Mouse (Mus musculus): ENCODE results near the gene Nrsn2.

Nrsn2 gene

DNA sequence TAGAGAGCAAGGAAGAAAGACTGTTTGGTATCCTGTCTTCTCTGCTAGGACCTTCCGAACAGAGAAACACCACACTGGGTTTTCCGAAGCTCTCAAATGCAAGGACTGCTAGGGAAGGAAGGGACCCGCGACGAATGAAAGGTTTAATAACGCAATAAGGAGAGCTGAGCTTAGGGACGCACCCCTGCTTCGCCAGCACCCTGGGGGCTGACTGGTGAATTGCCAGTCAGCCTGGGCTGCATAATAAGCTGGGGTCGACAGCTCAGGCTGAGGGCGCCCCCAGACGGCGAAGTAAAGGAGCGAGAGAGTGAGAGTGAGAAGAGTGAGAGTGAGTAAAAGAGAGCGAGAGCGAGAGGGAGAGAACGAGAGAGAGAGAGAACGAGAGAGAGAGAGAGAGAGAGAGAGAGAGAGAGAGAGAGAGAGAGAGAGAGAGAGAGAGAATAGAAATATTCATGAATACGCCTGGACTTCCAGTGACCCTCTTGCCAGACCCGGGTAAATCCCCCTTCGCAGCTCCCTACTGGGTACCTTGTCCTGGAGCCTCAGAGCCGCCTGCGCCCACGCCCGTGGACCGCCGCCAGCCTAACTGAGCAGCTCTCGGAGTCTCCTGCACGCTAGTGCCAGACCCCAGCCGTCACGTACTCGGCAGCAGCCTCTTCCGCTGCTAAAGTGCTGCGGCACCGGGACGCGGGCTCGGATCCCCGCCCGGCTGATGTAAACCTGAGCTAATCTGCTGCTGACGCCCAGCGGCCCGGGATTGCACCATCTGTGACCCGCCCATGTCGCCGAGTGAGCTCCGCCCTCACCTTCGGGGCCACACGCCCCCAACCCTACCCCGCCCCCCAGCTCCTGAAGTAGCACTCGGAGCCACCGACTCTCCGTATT, 32.9 kb downstream of the Nrsn2 start, which contains the start of gene Trib3:
Gene Trib3, minus strand, starts transcription at position 704 of the 885 bp plus-strand sequence.
- peak; percentile 92 for DNase-seq (ENCODE audit: low read depth, low spot score)

GRCm38 (mm10) chr2:152339631-152340179, 36.7 kb downstream of the Nrsn2 start:
- peak; percentile 59 for DNase-seq (ENCODE audit: low read depth, low spot score)

DNA sequence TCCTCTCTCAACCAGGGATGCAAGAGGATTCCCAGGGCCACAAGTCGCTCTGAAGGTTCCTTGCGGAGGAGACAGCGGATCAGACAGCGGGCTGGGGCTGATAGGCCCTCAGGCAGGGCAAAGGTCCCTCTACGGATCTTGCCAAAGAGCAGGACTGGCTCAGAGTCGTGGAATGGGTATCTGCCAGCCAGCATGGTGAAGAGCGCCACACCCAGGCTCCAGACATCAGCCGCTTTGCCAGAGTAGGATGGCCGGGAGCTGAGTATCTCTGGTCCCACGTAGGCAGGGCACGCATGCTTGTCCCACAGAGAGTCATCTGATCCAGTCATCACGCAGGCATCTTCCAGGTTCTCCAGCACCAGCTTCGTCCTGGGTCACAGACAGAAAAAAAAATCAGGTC, 38.1 kb downstream of the Nrsn2 start:
- DNase-seq (ENCODE audit: low read depth, low spot score), result no peak

DNA sequence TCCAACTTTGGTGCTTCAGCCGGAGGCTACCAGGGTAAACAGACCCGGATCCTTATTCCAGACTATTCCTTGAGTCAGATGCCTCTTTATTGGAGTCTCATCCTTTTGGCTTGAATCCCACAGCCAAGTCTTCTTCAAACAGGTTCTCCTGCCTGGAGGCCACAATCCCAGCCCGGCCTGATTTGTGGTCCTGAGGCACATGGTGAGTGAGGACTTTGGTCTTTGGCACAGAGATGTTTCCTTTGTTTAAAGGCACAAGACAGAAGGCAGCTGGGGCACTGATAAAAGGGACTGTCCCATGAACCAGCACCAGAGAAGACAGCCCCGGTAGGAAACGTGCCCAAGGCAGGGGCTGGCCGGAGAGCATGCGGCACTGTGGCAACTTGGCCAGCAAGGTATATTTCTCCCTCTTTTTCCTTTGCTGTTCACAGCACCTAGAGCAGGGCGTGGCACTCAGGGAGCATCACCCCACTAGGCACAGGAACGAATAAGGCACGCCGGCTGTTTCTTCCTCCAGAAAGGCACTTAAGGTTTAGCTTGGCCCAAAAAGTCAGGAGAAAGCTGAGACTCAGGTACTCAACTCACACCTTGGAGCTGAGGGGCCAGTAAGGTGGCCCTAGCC, 38.7 kb downstream of the Nrsn2 start:
- no peak for DNase-seq (ENCODE audit: low read depth, low spot score)

DNA sequence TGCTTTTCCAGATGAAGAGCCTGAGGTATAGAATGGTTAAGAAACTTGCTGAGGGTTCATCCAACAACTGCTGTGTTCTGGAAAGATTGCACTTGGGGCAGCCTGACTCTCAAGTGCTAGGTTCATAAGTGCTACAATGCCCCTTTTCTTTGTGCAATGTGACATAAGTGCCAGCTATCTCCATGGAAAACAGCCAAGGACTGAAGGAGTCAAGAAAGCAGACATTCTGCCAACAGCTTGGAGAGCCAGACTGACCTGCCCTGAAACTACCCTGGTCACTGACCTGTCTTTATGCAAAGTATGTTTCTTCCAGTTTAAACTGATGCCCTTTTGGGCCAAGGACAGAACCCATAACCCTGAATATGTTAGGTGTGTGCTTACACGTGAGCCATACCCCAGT, 39.6 kb downstream of the Nrsn2 start:
- DNase-seq (ENCODE audit: low read depth, low spot score), result no peak

DNA sequence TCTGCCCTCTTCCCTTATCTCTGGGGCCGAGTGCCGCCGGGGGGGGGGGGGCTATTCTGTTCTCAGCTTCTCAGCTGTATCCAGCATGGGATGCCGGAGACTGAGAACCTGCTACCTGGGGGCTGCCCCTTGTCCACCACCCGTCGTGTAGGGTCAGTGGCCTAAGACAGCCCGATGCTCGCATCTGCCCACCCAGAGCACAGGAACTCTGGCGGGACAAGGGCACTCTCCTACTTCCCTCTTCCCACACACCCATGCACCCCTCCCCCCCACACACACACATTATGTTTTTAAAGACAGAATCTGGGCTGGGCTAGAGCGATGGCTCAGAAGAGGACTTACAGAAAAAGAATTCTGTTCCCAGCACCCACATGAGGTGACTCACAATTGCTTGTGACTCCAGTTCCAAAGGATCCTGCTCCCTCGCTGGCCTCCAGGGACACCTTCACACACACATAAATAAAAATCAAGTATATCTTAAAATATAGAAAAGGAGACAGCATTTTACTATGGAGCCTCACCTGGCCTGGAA, 41.1 kb downstream of the Nrsn2 start:
- DNase-seq (ENCODE audit: low read depth, low spot score), result no peak

- DNase-seq (ENCODE audit: low read depth, low spot score), result no peak
Observed at GRCm38 (mm10) chr2:152333345-152334006, 43.0 kb downstream of the Nrsn2 start.

DNA sequence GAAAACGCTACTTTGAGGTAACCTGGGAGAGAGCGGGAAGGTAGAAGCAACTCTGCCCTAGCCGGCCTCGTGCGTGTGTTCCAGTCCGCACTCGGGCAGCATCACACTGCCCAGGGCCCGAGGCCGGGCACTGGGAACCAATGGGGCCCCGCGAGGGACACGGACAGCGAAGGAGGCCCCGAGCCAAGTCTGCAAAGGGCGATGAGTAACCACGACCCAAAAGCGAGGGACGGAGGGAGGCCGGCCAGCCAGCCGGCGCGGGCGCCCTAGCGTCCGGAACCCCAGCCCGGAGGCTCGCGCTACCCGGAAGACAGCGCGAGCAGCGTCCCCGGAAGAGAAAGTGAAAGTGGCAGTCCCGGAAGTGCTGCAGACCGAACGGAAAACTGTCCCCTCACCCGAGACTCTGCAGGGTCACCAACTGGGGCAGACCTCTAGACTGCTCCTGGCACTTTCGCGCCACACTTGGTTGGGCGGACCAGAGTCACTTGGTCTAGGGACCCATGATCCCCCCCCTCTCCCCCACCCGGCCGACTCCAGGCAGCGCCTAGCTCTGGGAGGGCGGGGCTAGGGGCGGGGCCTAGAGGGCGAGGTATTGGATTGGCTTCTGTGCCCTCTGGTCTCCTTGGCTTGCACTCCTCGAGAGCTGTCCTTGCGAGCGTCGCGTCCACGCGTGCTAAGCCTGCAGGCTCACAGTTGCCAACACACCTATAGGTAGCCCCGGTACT, 44.2 kb downstream of the Nrsn2 start, which contains the start of gene Rbck1:
Gene Rbck1, minus strand, starts transcription at position 553 of the 725 bp plus-strand sequence.
- DNase-seq (ENCODE audit: low read depth, low spot score), result peak; percentile 94

DNA sequence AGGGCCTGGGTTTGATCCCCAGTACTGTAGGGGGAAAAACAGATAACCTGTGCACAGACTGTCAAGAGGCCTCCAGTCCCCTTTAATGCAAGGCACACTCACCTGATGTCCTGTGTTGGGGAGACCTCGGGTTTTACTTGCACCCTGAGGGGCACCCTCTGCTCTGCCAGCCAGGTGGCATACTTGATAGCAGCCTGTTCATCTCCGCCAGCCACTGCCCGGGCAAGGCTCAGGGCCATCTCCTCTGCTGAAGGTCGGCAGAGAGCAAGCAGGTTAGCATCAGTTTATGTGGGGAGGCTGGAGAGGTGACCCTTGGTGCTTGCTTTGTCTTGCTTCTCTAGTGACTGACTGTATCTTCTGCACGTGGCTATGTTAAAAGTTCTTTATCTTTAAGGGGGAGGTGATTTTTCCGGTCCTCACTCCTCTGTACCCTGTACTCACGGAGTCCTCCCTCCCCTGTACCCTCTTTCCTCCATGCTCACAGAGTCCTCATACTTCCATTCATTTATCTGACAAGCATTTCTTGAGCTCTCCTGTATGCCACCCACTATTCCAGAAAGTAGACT, 45.5 kb downstream of the Nrsn2 start:
- DNase-seq (ENCODE audit: low read depth, low spot score), result no peak

- DNase-seq (ENCODE audit: low read depth, low spot score), result peak; percentile 63
Observed at GRCm38 (mm10) chr2:152327980-152328379, 48.5 kb downstream of the Nrsn2 start.

- no peak for DNase-seq (ENCODE audit: low read depth, low spot score)
Observed at GRCm38 (mm10) chr2:152326654-152327053, 49.8 kb downstream of the Nrsn2 start.

- DNase-seq (ENCODE audit: low read depth, low spot score), result no peak
Observed at GRCm38 (mm10) chr2:152326157-152326556, 50.3 kb downstream of the Nrsn2 start.

DNA sequence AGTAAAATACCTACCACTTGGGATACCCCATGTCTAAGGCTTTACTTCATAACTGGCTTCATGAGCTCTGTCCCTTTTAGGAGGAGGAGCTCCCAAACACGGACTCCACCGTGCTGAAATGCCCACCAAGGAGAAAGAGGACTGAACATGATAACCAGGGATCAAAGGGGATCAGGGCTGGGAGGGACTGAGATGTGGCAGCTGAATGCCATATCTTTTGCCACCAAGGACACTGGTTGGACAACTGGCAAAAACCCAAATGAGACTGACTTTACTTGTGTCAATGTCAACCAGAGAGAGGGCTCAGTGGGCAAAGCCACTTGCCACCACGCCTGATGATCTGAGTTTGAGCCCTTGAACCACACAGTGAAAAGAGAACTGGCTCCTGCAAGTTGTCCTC, 51.6 kb downstream of the Nrsn2 start:
- no peak for DNase-seq (ENCODE audit: low read depth, low spot score)

DNA sequence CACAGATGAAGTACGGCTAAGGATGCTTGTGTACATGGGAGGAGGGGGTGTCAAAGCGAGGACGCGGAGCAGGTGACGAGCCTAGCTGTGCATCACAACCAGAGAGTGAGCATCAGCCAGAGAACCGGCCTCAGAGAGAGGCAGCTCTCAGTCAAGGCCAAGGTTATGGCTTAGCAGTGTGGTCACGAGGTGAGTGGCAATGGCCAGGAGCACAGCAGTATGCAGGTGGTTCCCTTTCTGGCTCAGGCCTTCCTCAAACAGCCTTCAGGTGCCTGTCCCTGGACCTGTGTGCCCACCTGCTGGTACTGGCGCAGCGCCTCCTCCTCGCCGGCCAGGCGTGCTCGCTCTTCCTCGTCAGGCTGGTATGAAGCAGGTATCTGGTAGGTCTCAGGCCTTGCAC, 52.5 kb downstream of the Nrsn2 start:
- DNase-seq (ENCODE audit: low read depth, low spot score), result no peak

DNA sequence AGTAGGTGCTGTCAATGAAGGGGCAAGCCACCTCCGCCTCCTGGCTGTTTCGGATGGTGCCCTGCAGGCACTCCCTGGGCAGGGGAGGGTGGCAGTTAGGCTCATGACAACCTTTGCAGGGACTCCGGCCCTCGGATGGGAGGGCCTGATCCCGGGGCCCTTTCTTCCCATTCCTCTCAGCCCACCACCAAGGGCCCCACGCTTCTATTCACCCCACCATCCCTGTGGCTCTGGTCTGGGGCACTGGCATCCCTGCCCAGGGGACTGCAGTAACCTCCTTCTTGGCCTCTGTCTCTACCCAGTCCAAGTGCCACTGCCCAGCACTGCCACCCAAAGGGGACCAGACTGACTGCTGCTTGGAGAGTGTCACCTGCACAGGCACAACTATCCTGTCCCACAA, 54.2 kb downstream of the Nrsn2 start:
- no peak for DNase-seq (ENCODE audit: low read depth, low spot score)

GRCm38 (mm10) chr2:152321558-152321957, 54.9 kb downstream of the Nrsn2 start:
- DNase-seq (ENCODE audit: low read depth, low spot score), result no peak
